In genomic region chr16:87567572-87567971, GRCm38 (mm10) we compare ENCODE assay signal across 10 mouse cellular contexts. TPM values are rescaled to one million over a fixed set of nuclear protein-coding genes. Genes with fewer than 3 reads are reported as not detected.
A peak's percentile ranks its signal among the peaks of the same experiment; 100 is the strongest.
DNase-seq lines count a peak whose midpoint lies in the region; TF ChIP-seq lines count a peak whose summit lies in the region.
"Had no signal": no experiment of that assay in that cellular context is flagged by ENCODE, and none has a peak within 500 bp of the region (broad histone marks: within the 10 kb centered on the region; RNA-seq: fewer than 3 reads in every experiment).

No protein-coding gene starts in this region.

- no peaks in the 10 kb centered on the region for H3K27me3 ChIP-seq in heart, adult 2 months (ENCODE audit: control insufficient read depth, insufficient read depth, low read length)
- H3K27me3 ChIP-seq: limb, embryonic 15.5 days had no signal

- no peak for TF ChIP-seq POLR2A in heart, adult 2 months (IDR thresholded peaks at IDR 0.05; ENCODE audit: insufficient read depth, low read depth, low read length)
- TF ChIP-seq POLR2A in olfactory bulb, adult 2 months (IDR thresholded peaks at IDR 0.05; ENCODE audit: insufficient read depth, low read depth, low read length): no peak

- no peaks in the 10 kb centered on the region for H3K4me1 ChIP-seq in heart, adult 2 months (ENCODE audit: control insufficient read depth, insufficient read depth, low read length)
- H3K4me1 ChIP-seq in olfactory bulb, adult 2 months (ENCODE audit: control insufficient read depth, insufficient read depth, low read length): no peaks in the 10 kb centered on the region
- H3K4me1 ChIP-seq: limb, embryonic 15.5 days had no signal

- no peak overlapping the region for H3K4me3 ChIP-seq in heart, adult 2 months
- no peak overlapping the region for H3K4me3 ChIP-seq in olfactory bulb, adult 2 months (ENCODE audit: insufficient read depth, low read depth, low read length)
- H3K4me3 ChIP-seq: limb, embryonic 15.5 days had no signal

- DNase-seq in heart, adult 2 months: peak in 1 of 2 experiments; percentile 24
- DNase-seq in heart, postnatal 4 days: no peak
- peak; percentile 81 to 85 for DNase-seq in cerebellum, postnatal 14 days
- DNase-seq in layer of hippocampus, adult 11-12 months (ENCODE audit: low spot score): peak; percentile 52
- DNase-seq in thymus, adult 18-20 months: no peak
- no peak for DNase-seq in embryo, embryonic 11 days
- no peak for DNase-seq in urinary bladder, postnatal 14 days (ENCODE audit: low spot score)

- 64% methylated on average over 13 of the region's 13 CpGs for WGBS in heart, adult 2 months
- WGBS in olfactory bulb, adult 2 months: 18% methylated on average over 13 of the region's 13 CpGs

- TF ChIP-seq EP300 in heart, adult 2 months (IDR thresholded peaks at IDR 0.05; ENCODE audit: insufficient read depth, low read depth, low read length): no peak

- H3K79me2 ChIP-seq in heart, adult 2 months (replicated peaks; ENCODE audit: control insufficient read depth, insufficient read depth, low read length): no peaks in the 10 kb centered on the region

- intact Hi-C loops in heart, adult 2 months (cut with DNase I): no loop called here

- H3K27ac ChIP-seq in heart, adult 2 months: peak overlapping the region; percentile 38
- peak overlapping the region; percentile 5; the same call in 1 of the 2 replicates for H3K27ac ChIP-seq in olfactory bulb, adult 2 months (ENCODE audit: insufficient read depth, low read depth, low read length)
- H3K27ac ChIP-seq: limb, embryonic 15.5 days had no signal

- no peak overlapping the region for H3K9ac ChIP-seq in heart, adult 2 months (ENCODE audit: low read depth, low read length)
- H3K9ac ChIP-seq: limb, embryonic 15.5 days had no signal

- TF ChIP-seq CTCF in heart, adult 2 months (IDR thresholded peaks at IDR 0.05): no peak
- no peak for TF ChIP-seq CTCF in olfactory bulb, adult 2 months (IDR thresholded peaks at IDR 0.05; ENCODE audit: insufficient read depth, low read depth, low read length)

- H3K36me3 ChIP-seq in heart, adult 2 months (ENCODE audit: control insufficient read depth, insufficient read depth, low read length): no peaks in the 10 kb centered on the region
- H3K36me3 ChIP-seq: limb, embryonic 15.5 days had no signal

RNA-seq across cellular contexts. Expression of gene Map3k7cl, which starts 14.4 kb away (rescaled TPM):
- total RNA-seq in heart, adult 2 months (2021): 1 to 10 TPM; 2.0 to 2.2 TPM
- 1.5 and 1.6 TPM in 2 replicates for polyA plus RNA-seq in heart, adult 2 months (2012; rRNA removed)
- 1 to 10 TPM; 9.4 to 9.5 TPM for total RNA-seq in heart, postnatal 4 days (2021)
- polyA plus RNA-seq in olfactory bulb, adult 2 months (2012; ENCODE audit: insufficient read depth, insufficient read length, low replicate concordance, missing spikeins): not detected in 2 replicates
- total RNA-seq: common myeloid progenitor, adult 5-6 weeks had no signal

Comparison
In these comparisons a context has a peak if more than half of its experiments do, and no peak if none do; other contexts are left out.
1. DNase-seq: peak in cerebellum, postnatal 14 days (2 of 2) and layer of hippocampus, adult 11-12 months (single experiment); none in heart, postnatal 4 days (single experiment), thymus, adult 18-20 months (0 of 2), embryo, embryonic 11 days (single experiment) and urinary bladder, postnatal 14 days (single experiment).